Mouse (Mus musculus) natural killer cell, adult 2 months (primary cell): ENCODE data around the gene Ctsm.
"Not testable (repeated sequence)": the region's sequence is repeated elsewhere in the genome, so short reads cannot be mapped to it uniquely, and the experiment has no call there.

Experiments used
- DNase-seq, 2 experiments: peaks; one replicate each; pipeline ENCODE4 v3.0.0; 2022; ENCODE audit warnings: low spot score in 2 of 2

Gene Ctsm

DNA sequence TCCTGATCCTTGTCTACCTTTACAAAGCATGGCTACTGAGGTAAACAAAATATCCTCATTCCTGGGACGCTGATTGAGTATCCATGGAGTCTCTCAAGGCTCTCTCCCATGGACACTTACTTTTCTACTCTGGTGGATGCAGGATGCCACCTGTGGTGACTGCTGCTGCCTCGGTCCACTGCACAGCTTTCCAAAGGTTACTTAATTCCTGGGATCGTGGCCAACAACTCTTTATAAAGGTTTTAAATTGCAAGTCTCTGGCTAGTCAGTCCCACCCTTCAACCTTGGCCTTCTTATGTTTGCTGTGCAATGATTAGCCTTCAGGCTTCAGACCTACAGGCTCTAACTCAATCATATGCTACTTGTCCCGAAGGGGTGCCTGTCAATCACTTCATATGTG is at the start of gene Ctsm:
Gene Ctsm, minus strand, starts transcription at position 209 of the 400 bp plus-strand sequence.
- no peak for DNase-seq

DNA sequence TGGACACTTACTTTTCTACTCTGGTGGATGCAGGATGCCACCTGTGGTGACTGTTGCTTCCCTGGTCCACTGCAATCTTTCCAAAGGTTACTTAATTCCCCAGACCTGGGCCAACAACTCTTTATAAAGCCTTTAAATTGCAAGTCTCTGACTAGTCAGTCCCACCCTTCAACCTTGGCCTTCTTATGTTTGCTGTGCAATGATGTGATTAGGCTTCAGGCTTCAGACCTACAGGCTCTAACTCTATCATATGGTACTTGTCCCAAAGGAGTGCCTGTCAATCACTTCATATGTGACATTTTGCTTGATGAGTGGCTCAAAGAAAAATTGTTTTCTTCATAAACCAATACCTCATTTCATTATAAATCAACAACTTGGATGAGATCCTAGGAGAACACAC is 28.4 kb upstream of the Ctsm start, which contains the start of gene Cts3:
Gene Cts3, minus strand, starts transcription at position 101 of the 400 bp plus-strand sequence.
- no peak for DNase-seq

DNA sequence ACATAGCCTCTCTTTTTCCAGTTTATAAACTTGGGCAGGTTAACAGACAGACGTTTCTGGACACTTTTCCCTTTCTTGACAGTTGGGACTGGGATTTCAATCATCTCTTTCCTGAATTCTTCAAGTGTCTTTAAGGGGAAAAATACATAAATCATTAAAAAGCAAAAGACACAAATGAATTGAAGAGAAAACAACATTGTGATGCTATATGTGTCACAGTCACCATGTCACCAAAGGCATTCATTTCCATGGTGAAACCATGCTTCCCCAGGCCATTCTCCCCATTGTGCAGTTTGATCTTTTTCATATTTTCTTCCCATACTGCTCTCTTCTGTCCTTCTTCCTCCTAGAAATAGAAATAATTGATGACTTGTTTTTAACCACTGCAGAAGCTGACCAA is 26.4 kb upstream of the Ctsm start, which contains the start of gene Gm49352:
Gene Gm49352, minus strand, starts transcription at position 101 of the 400 bp plus-strand sequence.
- DNase-seq, result not testable (repeated sequence)
